Mouse (Mus musculus): ENCODE measurements at regions not wholly inside any gene's neighbourhood (a gene's known extent, or its start where the extent isn't known, plus 50 kb on each side); places are given as distances from the start of the nearest gene placed in this dataset.

DNA sequence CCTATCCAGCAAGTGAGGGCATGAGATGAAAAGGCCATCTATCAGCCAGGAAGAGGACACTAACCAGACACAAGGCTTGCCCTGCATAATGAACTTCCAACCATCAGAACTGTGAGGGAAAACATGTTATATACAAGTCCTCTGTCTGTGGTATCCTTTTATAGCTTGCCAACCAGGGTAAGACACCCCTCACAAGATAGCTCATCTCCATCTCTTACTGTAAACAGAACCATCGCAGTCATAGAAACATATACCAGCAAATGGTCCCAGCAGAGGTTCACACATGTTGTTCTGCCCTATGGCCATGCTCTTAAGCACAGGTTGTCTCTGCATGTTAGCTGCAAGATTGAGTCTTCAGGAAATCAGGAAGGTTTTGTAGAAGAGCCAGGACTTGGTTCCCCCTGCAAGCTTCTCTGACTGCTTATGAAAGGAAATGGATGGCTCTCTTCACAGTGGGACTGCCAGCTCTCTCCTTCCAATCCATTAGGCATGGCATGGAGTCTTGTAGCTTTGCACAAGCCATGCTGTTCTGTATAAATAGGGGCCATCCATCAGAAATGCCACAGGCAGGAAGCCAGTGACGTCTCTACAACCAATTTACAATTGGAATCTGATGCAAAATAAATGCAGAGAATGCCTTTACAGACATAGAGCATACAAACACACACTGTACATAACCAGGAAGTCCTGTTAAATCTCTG lies 1514.0 kb upstream of the Lrrc6 start:
- no peak overlapping the region for H3K4me3 ChIP-seq (replicated peaks; ENCODE audit: extremely low read depth, low read depth, low read length)
- no peak for DNase-seq
- H3K4me1 ChIP-seq (ENCODE audit: control insufficient read depth, insufficient read depth, low read length), result no peaks in the 10 kb centered on the region
- 45% methylated on average over 2 of the region's 2 CpGs for WGBS
- TF ChIP-seq CTCF (IDR thresholded peaks at IDR 0.05; ENCODE audit: insufficient read depth, low read length) (no peak), POLR2A (IDR thresholded peaks at IDR 0.05; ENCODE audit: borderline replicate concordance, extremely low read depth, low read depth, low read length) (no peak)

DNA sequence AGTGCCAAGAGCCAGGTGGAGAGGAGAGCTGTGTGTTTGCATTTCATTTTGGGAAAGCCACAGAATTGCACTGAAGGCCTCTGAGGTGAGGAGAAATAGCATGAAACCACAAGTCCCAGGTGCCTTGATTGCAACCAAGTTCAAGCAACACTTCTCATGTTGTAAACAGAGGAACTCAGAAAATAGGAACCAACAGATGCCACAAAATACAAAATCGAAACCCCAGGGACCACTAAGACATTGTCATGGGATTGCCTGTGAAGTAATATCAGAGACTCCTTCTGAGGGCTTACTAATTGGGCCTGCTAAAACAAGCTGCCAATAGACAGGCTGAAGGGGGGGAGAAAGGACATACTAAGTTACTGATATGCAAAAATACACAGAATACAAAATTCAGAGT lies 1510.5 kb upstream of the Lrrc6 start:
- 59% methylated on average over 1 of the region's 1 CpGs for WGBS
- Histone ChIP-seq H3K4me3 (replicated peaks; ENCODE audit: extremely low read depth, low read depth, low read length) (no peak overlapping the region), H3K4me1 (ENCODE audit: control insufficient read depth, insufficient read depth, low read length) (no peaks in the 10 kb centered on the region)
- DNase-seq, result no peak
- TF ChIP-seq CTCF (IDR thresholded peaks at IDR 0.05; ENCODE audit: insufficient read depth, low read length) (no peak), POLR2A (IDR thresholded peaks at IDR 0.05; ENCODE audit: borderline replicate concordance, extremely low read depth, low read depth, low read length) (no peak)

DNA sequence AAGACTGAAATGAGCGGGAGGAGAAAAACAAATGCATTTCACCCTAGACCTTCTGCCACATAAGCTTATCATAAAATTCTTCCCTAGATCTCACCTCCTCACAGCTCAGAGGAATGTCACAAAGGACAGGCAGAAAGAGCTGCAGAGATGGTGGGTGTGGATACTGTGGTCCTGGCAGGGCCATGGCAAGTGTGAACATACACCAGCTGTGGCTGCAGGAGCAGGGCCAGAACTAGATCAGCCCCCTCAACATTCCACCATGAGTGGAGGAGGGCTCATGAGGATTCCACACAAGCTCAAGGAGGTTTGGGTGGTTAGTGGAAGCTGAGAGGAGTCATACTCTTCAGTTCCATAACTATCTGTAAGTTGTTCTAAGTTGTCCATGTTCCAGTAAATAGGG lies 1509.5 kb upstream of the Lrrc6 start:
- Histone ChIP-seq H3K4me1 (ENCODE audit: control insufficient read depth, insufficient read depth, low read length) (no peaks in the 10 kb centered on the region), H3K4me3 (replicated peaks; ENCODE audit: extremely low read depth, low read depth, low read length) (no peak overlapping the region)
- no peak for DNase-seq
- no peak for TF ChIP-seq CTCF (IDR thresholded peaks at IDR 0.05; ENCODE audit: insufficient read depth, low read length)
- TF ChIP-seq POLR2A (IDR thresholded peaks at IDR 0.05; ENCODE audit: borderline replicate concordance, extremely low read depth, low read depth, low read length), result no peak
- 84% methylated on average over 1 of the region's 1 CpGs for WGBS

DNA sequence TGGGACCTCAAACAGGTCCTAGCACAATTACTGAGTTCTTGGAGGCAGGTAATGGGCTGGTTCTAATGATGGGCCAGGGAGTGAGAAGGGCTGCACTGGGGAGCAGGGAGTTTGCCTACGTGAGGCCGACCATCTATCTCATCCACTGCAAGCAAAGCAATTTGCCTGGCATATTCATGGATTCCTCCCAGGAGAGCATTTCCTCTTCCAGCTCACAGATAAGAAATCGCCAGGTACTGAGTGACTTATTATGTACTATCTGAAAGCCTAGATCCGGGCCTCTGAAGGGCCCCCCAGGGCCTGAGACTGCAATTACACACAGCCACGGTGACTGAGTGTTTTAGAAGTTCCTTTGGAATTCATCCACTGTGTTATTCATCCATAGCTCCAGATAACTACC lies 1504.1 kb upstream of the Lrrc6 start:
- no peak for DNase-seq
- no peak for TF ChIP-seq CTCF (IDR thresholded peaks at IDR 0.05; ENCODE audit: insufficient read depth, low read length)
- TF ChIP-seq POLR2A (IDR thresholded peaks at IDR 0.05; ENCODE audit: borderline replicate concordance, extremely low read depth, low read depth, low read length), result no peak
- no peak overlapping the region for H3K4me3 ChIP-seq (replicated peaks; ENCODE audit: extremely low read depth, low read depth, low read length)
- no peaks in the 10 kb centered on the region; the same call in 1 of the 2 replicates for H3K4me1 ChIP-seq (ENCODE audit: control insufficient read depth, insufficient read depth, low read length)
- WGBS, result 61% methylated on average over 5 of the region's 5 CpGs

DNA sequence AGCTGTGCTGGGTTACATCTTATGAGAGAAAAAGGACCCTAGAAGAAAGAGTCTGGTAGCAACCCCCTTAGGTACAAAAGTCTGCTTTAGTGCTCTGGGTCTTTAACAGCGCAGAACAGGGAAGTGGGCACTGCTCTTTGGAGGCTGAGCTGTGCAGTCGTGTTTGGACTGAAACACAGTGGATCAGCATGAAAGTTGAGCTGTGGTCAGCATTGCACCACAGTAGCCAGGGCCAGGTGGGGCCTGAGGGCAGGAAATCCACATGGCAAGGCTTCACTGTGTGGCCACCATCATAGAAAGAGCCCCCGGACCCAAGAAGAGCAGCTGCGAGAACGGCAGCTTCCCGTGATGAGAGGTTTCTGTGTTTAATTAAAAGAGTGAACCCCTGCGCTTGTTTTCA lies 1495.8 kb upstream of the Lrrc6 start:
- DNase-seq, result no peak
- no peak for TF ChIP-seq CTCF (IDR thresholded peaks at IDR 0.05; ENCODE audit: insufficient read depth, low read length)
- TF ChIP-seq POLR2A (IDR thresholded peaks at IDR 0.05; ENCODE audit: borderline replicate concordance, extremely low read depth, low read depth, low read length), result no peak
- no peak overlapping the region for H3K4me3 ChIP-seq (replicated peaks; ENCODE audit: extremely low read depth, low read depth, low read length)
- H3K4me1 ChIP-seq (ENCODE audit: control insufficient read depth, insufficient read depth, low read length), result no peaks in the 10 kb centered on the region
- 68% methylated on average over 7 of the region's 7 CpGs for WGBS

DNA sequence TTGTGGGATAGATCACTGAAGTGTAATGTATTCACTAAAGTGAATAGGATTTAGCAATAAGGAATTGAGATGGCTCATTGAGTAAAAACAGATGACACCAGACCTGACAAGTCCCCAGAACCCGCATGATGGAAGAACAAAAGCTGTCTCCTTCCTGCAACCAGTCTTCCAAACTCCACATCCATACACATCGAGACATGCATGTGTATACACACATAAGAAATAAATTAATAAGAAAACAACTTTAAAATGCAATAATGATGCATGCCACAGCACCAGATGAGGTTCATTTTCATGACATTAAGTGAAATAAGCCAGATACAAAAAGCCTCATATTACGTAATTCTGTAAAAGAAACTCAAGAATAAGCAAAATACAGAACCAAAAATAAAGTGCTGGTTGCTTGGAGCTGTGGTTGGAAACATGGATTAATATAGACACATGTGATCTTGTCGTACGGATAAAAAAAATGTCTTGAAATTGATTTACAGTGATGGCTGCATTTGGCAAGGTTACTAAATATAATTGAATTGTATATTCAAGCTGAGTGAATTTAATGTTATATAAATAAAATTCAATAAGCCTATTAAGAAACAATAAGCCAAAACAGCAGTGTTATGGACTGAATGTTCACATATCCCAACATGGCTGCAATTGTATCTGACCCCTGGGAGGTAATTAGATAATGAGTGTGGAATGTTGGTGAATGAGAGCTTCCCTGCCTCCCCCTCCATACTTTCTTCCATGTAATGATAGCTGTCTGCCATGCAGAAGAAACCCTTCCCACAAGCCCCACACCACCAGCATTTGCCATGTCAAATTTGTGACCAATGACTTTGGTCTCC lies 1488.9 kb upstream of the Lrrc6 start:
- DNase-seq, result no peak
- no peak overlapping the region for H3K4me3 ChIP-seq (replicated peaks; ENCODE audit: extremely low read depth, low read depth, low read length)
- WGBS, result 74% methylated on average over 5 of the region's 5 CpGs
- TF ChIP-seq CTCF (IDR thresholded peaks at IDR 0.05; ENCODE audit: insufficient read depth, low read length), result no peak
- TF ChIP-seq POLR2A (IDR thresholded peaks at IDR 0.05; ENCODE audit: borderline replicate concordance, extremely low read depth, low read depth, low read length), result no peak
- H3K4me1 ChIP-seq (ENCODE audit: control insufficient read depth, insufficient read depth, low read length), result no peaks in the 10 kb centered on the region

DNA sequence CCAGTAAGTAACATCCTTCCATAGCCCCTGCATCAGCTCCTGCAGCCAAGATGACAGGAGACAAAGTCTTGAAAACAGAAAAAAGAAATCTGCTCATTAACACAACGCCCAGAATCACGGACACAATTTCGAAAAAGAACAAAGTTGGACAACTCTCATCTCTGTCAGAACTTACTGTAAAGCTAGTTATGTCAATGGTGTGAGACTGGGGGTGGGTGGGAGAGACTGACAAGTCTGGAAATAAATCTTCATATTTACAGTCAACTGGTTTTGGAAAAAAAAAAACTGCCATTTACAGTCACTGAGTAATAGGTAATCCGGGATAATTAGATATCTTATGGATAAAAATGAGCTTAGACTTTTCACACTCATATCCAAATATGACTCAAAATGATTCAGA lies 1487.2 kb upstream of the Lrrc6 start:
- no peak overlapping the region for H3K4me3 ChIP-seq (replicated peaks; ENCODE audit: extremely low read depth, low read depth, low read length)
- H3K4me1 ChIP-seq (ENCODE audit: control insufficient read depth, insufficient read depth, low read length), result no peaks in the 10 kb centered on the region
- WGBS, result 92% methylated on average over 4 of the region's 4 CpGs
- no peak for TF ChIP-seq POLR2A (IDR thresholded peaks at IDR 0.05; ENCODE audit: borderline replicate concordance, extremely low read depth, low read depth, low read length)
- no peak for TF ChIP-seq CTCF (IDR thresholded peaks at IDR 0.05; ENCODE audit: insufficient read depth, low read length)
- no peak for DNase-seq

DNA sequence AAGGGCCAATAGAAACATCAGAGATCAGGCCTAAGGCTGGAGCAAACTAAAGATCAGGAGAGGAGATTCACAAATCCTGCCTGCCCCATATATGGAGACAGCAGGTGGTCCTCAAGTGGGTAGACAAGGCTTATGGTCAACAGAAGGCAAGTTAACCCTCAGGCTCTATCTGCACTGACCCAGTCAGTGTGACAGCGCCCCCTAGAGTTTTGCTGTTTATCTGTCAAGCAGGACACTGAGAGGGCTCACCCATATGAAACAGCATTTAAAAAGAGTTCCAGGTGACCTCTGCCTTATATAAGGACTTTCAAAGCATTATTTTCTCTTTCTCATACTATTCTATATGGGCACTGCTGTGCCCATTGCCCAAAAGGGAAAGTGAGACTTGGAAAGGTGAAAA lies 1482.5 kb upstream of the Lrrc6 start:
- TF ChIP-seq CTCF (IDR thresholded peaks at IDR 0.05; ENCODE audit: insufficient read depth, low read length), result no peak
- H3K4me1 ChIP-seq (ENCODE audit: control insufficient read depth, insufficient read depth, low read length), result no peaks in the 10 kb centered on the region
- H3K4me3 ChIP-seq (replicated peaks; ENCODE audit: extremely low read depth, low read depth, low read length), result no peak overlapping the region
- no peak for DNase-seq
- 41% methylated on average over 1 of the region's 1 CpGs for WGBS

DNA sequence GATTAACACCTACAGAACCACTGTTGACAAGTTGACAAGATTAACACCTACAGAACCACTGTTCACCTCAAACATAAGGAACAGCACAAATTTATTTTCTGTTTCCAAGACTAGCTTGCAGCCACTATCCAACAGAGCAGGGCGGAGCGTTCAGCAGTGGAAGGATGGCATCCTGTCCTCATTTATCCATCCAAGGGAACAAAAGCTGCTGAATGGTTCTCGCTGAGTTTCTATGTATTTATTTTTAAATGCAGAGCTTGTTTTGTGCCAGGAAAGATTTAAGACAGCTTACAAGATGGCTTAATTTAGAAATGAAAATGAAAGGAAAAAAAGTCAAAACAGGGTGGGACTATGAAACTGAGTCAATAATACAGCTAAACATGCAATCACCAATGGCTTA lies 1481.2 kb upstream of the Lrrc6 start:
- TF ChIP-seq CTCF (IDR thresholded peaks at IDR 0.05; ENCODE audit: insufficient read depth, low read length) (no peak), POLR2A (IDR thresholded peaks at IDR 0.05; ENCODE audit: borderline replicate concordance, extremely low read depth, low read depth, low read length) (no peak)
- 63% methylated on average over 3 of the region's 3 CpGs for WGBS
- Histone ChIP-seq H3K4me1 (ENCODE audit: control insufficient read depth, insufficient read depth, low read length) (no peaks in the 10 kb centered on the region), H3K4me3 (replicated peaks; ENCODE audit: extremely low read depth, low read depth, low read length) (no peak overlapping the region)
- DNase-seq, result no peak

DNA sequence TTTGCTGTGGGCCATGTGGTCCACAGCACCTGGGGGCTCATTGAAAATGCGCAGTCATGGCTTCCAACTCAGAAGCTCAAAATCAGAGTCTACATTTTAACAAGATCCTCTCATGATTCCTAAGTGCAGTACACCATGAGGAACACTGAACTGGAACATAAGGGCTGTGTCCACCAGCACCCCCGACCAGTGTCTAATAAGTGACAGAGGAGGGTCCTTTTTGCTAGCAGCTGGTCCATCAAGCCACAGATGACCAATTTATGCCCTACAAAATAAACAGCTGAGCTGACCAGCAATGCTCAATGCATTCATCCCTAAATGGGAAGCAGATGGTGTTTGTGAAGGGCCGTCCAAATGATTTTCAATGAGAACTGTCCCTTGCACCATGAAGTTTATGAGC lies 1478.7 kb upstream of the Lrrc6 start:
- H3K4me3 ChIP-seq (replicated peaks; ENCODE audit: extremely low read depth, low read depth, low read length), result no peak overlapping the region
- DNase-seq, result no peak
- TF ChIP-seq POLR2A (IDR thresholded peaks at IDR 0.05; ENCODE audit: borderline replicate concordance, extremely low read depth, low read depth, low read length), result no peak
- no peak for TF ChIP-seq CTCF (IDR thresholded peaks at IDR 0.05; ENCODE audit: insufficient read depth, low read length)
- H3K4me1 ChIP-seq (ENCODE audit: control insufficient read depth, insufficient read depth, low read length), result no peaks in the 10 kb centered on the region
- 68% methylated on average over 3 of the region's 3 CpGs for WGBS

All from lung, adult 2 months (tissue).